Mouse (Mus musculus): ENCODE measurements at regions not wholly inside any gene's neighbourhood (a gene's known extent, or its start where the extent isn't known, plus 50 kb on each side); places are given as distances from the start of the nearest gene placed in this dataset.

DNA sequence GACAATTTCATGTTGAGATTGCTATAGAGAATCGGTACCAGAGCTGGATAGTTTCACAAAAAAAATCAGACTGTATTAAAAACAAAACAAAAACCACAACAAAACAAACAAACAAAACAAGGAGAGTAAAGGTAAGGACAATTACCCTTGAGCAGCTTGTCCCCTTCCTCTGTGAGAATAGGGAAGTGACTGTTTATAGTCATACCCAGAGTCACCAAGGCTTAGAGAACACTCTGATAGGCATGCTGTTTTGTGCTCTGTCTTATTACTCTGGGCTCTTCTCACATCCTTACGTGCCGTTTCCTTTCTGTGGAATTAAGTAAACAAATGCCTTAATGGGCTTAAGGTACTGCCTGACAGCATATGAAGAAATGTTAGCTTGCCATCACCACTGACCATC, 186.7 kb upstream of the Btg1 start:
- ATAC-seq (replicated peaks in 1 of 2; ENCODE audit: insufficient read depth in 1 of 2, low FRiP score in 2 of 2, low TSS enrichment in 1 of 2, low read depth in 1 of 2, poor library complexity in 2 of 2, severe bottlenecking in 2 of 2) = peak; percentile 46 to 56; a peak in 1 of 4 replicates

DNA sequence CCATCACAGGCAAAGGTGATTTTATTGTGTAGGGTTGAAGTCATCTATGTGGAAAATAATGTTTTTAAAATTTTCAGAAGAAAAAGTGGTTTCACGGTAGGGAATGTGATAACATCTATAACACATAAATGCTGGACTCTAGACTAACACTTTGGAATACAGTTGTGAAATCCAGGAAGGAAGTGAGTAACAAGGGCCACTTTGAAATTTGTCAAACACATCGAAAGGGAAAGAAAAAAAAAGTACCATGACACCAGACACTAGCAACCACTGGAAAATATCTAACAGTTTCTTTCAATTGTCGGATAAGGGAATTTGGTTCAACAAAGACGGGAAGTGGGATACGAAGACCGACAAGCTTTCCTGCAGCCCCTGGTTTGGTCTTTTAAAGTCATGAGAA, 181.7 kb upstream of the Btg1 start:
- ATAC-seq (replicated peaks in 1 of 2; ENCODE audit: insufficient read depth in 1 of 2, low FRiP score in 2 of 2, low TSS enrichment in 1 of 2, low read depth in 1 of 2, poor library complexity in 2 of 2, severe bottlenecking in 2 of 2) = peak in 1 of 2 experiments; percentile 53; a peak in 1 of 4 replicates

GRCm38 (mm10) chr10:96438398-96439103, 178.3 kb upstream of the Btg1 start:
- ATAC-seq (replicated peaks in 1 of 2; ENCODE audit: insufficient read depth in 1 of 2, low FRiP score in 2 of 2, low TSS enrichment in 1 of 2, low read depth in 1 of 2, poor library complexity in 2 of 2, severe bottlenecking in 2 of 2) = peak in 1 of 2 experiments; percentile 32; a peak in 1 of 4 replicates

DNA sequence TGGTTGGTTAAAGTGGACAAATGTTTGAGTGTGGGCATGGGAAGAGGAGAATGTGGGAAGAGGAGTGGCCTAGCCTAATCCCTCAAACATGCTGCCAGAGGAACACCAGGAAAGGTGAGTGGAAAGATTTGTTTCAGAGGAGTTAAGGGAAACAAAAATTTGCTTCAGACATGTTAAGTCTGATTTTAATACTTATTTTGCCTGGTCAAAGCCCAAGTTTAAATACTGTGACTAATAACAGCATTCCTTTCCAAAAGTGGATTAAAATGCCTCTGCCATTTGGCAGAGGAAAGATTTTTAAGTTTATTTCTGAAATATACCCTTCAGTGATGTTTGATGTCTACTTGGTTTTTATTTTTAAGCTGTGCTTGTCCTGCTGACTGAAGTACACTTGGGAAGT, 174.6 kb upstream of the Btg1 start:
- no peak for ATAC-seq (replicated peaks in 1 of 2; ENCODE audit: insufficient read depth in 1 of 2, low FRiP score in 2 of 2, low TSS enrichment in 1 of 2, low read depth in 1 of 2, poor library complexity in 2 of 2, severe bottlenecking in 2 of 2)

GRCm38 (mm10) chr10:96450266-96450665, 166.5 kb upstream of the Btg1 start:
- no peak for ATAC-seq (replicated peaks in 1 of 2; ENCODE audit: insufficient read depth in 1 of 2, low FRiP score in 2 of 2, low TSS enrichment in 1 of 2, low read depth in 1 of 2, poor library complexity in 2 of 2, severe bottlenecking in 2 of 2)

DNA sequence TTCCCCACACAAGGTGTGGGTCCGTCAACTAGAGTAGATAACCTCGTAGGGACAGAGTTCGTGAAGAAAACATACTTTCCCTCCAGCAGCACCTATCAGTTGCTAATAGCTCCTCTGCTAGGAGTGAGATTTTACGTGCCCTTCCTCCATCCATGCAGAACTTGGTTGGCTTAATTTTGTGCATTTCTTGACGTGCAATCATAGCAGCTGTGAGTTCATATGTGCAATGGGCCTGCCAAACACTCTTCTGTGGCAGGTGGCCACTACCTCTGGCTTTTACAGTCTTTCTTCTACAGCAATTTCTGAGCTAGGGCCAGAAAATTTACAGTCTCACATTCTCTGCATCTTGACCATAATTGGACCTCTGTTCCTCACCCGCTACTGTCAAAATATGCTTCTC, 161.9 kb upstream of the Btg1 start:
- ATAC-seq (replicated peaks in 1 of 2; ENCODE audit: insufficient read depth in 1 of 2, low FRiP score in 2 of 2, low TSS enrichment in 1 of 2, low read depth in 1 of 2, poor library complexity in 2 of 2, severe bottlenecking in 2 of 2) = no peak

DNA sequence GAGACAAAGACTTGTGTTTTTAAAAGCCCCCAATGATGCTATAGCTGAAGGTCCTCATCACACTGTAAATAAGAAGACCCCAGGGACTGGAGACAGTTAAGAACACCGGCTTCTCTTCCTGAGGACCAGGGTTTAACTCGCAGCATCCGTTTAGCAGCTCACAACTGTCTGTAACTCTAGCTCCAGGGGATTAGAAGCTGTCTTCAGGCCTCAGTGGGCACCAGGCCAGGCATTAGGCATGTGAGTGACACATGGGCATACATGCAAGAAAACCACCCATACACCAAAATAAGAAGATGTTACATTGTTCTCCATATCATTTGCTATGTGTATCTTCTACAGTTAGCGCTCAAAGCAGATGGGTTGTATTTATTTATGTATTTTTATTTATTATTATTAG, 158.3 kb upstream of the Btg1 start:
- ATAC-seq (replicated peaks in 1 of 2; ENCODE audit: insufficient read depth in 1 of 2, low FRiP score in 2 of 2, low TSS enrichment in 1 of 2, low read depth in 1 of 2, poor library complexity in 2 of 2, severe bottlenecking in 2 of 2) = no peak

- ATAC-seq (replicated peaks in 1 of 2; ENCODE audit: insufficient read depth in 1 of 2, low FRiP score in 2 of 2, low TSS enrichment in 1 of 2, low read depth in 1 of 2, poor library complexity in 2 of 2, severe bottlenecking in 2 of 2) = no peak
Observed at GRCm38 (mm10) chr10:96459186-96459585, 157.6 kb upstream of the Btg1 start.

GRCm38 (mm10) chr10:96460151-96460550, 156.7 kb upstream of the Btg1 start:
- ATAC-seq (replicated peaks in 1 of 2; ENCODE audit: insufficient read depth in 1 of 2, low FRiP score in 2 of 2, low TSS enrichment in 1 of 2, low read depth in 1 of 2, poor library complexity in 2 of 2, severe bottlenecking in 2 of 2) = no peak

DNA sequence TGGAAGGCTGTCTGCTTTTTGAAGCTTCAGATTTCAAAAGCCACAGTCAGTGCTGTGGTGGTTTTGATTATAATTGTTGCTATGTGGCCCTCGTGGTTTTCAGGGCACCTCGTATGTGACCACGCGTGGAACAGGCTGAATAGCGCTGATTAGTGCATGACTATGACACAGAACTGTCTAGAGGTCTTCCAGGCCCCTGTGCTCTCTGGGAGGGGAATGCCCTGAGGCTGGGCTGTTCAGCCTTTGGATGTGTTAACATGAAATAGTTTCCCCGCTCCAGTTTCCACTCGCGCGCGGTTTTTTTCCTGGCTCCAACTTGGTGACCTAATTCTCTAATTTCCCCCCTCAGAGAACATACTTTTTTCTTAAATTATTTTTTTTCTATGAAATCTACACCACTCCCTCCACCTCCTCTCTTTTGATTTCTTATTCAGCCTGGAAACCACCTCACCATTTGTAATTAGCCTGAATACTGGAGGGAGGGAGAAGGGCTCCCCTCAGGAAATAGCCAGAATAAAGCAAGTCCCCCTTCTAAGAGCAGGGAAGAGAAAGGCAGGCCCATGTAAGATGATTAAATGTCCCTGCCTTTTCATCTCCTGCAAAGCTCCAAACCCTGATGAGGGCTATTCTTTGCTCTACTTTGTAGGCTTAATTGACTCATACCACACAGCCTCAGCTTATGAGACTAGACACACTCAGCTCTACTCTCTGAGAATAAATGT, 156.0 kb upstream of the Btg1 start:
- no peak for ATAC-seq (replicated peaks in 1 of 2; ENCODE audit: insufficient read depth in 1 of 2, low FRiP score in 2 of 2, low TSS enrichment in 1 of 2, low read depth in 1 of 2, poor library complexity in 2 of 2, severe bottlenecking in 2 of 2)

DNA sequence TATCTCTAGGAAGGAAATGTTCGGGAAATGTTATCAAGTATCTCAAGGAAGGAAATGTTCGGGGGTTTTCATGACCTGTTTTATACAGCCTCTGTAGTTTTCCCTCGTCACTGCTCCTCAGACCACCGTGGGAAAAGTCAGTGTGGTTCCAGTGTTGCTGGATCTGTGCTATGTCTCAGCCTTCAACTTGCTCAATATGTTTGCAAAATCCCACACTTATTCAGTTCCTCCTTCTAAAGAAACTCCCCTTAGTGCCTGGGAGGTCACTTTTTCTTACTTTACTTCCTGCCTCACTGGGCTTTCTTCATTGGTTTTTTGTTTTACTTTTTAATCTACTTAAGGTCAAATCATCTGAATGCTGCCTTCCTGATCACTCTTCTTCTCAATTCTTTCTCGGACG, 150.8 kb upstream of the Btg1 start:
- peak; percentile 56 to 91; a peak in 2 of 4 replicates for ATAC-seq (replicated peaks in 1 of 2; ENCODE audit: insufficient read depth in 1 of 2, low FRiP score in 2 of 2, low TSS enrichment in 1 of 2, low read depth in 1 of 2, poor library complexity in 2 of 2, severe bottlenecking in 2 of 2)

- ATAC-seq (replicated peaks in 1 of 2; ENCODE audit: insufficient read depth in 1 of 2, low FRiP score in 2 of 2, low TSS enrichment in 1 of 2, low read depth in 1 of 2, poor library complexity in 2 of 2, severe bottlenecking in 2 of 2) = no peak
Observed at GRCm38 (mm10) chr10:96466845-96467244, 150.0 kb upstream of the Btg1 start.

DNA sequence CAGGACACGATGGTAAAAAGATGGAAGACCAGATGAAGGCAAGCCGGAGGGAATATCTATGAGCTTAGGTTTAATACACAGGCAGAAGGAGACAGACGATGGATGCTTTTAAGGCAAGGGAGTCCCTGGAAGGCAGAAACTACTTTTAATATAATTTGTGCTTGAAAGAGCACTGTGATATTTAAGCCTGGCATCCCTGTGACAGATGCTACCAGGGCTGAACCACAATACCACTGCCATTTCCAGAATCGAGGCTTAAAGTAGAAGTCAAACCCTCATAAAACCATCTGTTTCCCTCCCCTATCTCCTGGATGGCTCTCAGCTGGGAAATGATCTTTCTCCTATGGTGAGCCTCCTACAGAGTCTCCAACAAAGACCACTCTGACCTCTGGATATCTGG, 149.1 kb upstream of the Btg1 start:
- no peak for ATAC-seq (replicated peaks in 1 of 2; ENCODE audit: insufficient read depth in 1 of 2, low FRiP score in 2 of 2, low TSS enrichment in 1 of 2, low read depth in 1 of 2, poor library complexity in 2 of 2, severe bottlenecking in 2 of 2)

DNA sequence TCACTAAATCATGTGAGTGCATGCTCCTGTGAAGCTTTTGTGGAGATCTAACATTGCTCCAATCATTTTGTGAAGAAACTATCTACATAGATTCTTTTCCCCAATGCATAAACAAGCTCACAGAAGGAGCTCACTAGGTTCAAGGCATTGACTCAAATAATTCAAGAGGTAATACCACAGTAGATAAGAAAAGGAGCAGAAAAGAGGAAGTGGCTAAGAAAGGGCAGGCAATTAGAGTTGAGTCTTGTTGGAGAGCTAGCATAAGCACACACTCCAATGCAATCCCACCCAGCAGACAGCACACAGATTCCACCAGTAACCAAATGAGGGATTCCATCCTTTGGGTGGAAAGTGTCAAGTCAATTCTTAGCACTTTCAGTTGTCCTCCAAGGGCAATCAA, 145.3 kb upstream of the Btg1 start:
- ATAC-seq (replicated peaks in 1 of 2; ENCODE audit: insufficient read depth in 1 of 2, low FRiP score in 2 of 2, low TSS enrichment in 1 of 2, low read depth in 1 of 2, poor library complexity in 2 of 2, severe bottlenecking in 2 of 2) = peak; percentile 89 to 95

DNA sequence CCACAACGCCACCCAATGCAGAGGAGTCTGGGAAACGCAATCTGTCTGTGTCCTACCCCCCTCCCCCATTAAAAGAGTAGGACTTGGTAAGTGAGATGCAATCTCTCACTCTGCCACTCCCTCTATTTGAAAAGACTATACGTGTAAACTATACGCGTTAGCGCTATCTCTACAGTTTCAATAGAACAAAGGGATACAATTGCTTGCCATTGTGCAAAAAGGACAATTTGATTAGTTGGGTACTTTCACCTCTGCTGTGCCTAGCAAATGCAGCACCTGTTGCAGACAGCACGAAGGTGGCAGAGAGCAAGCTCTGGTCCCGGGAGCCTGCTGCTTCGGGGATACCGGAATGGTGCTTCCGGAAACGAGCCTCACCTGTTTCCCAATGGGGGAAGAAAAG, 137.5 kb upstream of the Btg1 start:
- ATAC-seq (replicated peaks in 1 of 2; ENCODE audit: insufficient read depth in 1 of 2, low FRiP score in 2 of 2, low TSS enrichment in 1 of 2, low read depth in 1 of 2, poor library complexity in 2 of 2, severe bottlenecking in 2 of 2) = no peak

DNA sequence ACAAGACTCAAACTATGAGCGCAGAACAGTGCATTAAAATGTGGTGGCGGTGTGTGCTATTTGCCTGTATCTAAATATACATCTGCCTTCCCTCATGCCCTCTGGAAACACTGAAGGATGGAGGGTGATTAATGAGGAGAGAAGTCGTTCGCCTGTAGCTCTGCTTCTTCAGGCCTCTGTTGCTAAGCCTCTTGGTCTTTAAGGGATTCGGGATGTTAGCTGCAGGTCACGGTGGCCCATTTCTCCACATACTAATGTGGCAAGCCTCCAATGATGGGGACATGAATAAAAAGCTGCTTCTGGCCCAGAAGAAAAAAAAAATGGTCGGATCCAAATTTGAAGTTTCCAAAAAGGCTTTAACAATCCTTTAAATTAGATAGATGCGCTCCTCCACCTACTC, 137.0 kb upstream of the Btg1 start:
- no peak for ATAC-seq (replicated peaks in 1 of 2; ENCODE audit: insufficient read depth in 1 of 2, low FRiP score in 2 of 2, low TSS enrichment in 1 of 2, low read depth in 1 of 2, poor library complexity in 2 of 2, severe bottlenecking in 2 of 2)

DNA sequence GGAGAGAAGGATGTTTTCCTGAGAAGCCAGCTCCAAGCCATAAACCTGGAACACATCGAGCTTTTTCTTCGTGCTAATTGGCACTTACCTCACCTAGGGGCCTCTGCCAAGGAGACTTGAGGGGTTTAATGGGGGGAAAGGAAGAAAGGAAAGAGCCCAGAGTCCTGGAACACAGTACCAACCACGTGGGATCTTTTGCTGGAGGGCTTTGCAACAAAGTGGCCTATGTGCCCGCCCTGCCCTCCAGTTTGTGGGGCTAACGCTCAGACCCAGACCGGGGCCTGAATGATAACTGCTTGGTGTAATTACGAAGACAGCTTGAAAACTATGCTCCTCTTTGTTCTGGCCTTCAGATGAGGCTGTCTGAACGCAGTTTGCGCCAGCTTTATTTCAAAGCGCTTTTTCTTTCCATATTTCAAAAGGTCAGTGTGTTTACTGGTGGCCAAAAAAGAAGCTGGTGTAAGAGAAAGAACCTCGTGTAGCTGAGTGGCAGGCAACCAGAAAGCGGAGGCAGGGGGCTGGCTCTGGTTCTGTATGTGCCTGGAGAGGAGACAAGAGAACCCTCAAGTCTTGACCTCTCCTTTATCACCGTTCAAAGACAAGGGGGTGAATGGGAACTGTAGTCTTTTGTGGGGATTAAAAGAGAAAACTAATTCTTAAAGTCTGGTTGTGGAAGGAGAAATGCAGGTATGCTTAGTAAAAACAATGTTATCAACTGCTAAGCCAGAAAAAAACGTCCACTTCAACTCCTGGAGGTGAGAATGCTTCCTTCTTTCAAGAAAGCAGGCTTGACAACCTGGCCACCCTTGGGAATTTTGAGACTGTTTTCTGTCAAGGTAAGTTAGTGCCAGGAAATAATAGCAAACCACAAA, 136.1 kb upstream of the Btg1 start:
- no peak for ATAC-seq (replicated peaks in 1 of 2; ENCODE audit: insufficient read depth in 1 of 2, low FRiP score in 2 of 2, low TSS enrichment in 1 of 2, low read depth in 1 of 2, poor library complexity in 2 of 2, severe bottlenecking in 2 of 2)

- ATAC-seq (replicated peaks in 1 of 2; ENCODE audit: insufficient read depth in 1 of 2, low FRiP score in 2 of 2, low TSS enrichment in 1 of 2, low read depth in 1 of 2, poor library complexity in 2 of 2, severe bottlenecking in 2 of 2) = peak in 1 of 2 experiments; percentile 49; a peak in 1 of 4 replicates
Observed at GRCm38 (mm10) chr10:96481325-96481638, 135.5 kb upstream of the Btg1 start.

Measured in hematopoietic stem cell, adult 5-6 weeks (primary cell).